In the genomic region with DNA sequence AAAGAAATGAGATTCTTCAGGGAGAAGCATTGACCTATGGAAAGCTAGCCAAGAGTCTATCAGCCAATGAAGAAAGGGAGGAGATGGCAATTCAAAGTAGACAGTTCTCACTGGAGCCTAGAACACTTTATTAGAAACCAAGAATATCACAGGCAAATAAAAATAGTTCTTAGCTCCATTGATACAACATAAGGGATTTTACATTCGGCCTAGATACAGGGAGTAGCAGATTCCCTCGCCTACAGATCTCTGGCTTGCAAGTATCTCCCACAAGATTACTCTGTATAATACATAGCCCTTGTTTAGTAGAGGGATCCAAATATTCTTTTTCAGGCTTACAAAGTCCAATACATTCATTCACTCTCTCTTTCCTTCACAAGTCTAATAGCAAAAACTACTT, we compare ENCODE assay signal across 29 mouse cellular contexts.
"Had no signal": no experiment of that assay in that cellular context is flagged by ENCODE, and none has a peak within 500 bp of the region (broad histone marks: within the 10 kb centered on the region; RNA-seq: fewer than 3 reads in every experiment).

No protein-coding gene starts in this region.

- DNase-seq: cerebellum, adult 2 months; cerebellum, adult 8-10 months; cerebellum, adult 9-10 months; cerebellum, adult 9-11 months; cerebellum, postnatal 10 days; cerebellum, postnatal 14 days; cerebellum, postnatal 25 days; cerebellum, postnatal 36 days; embryo, embryonic 11 days; forebrain, postnatal 0 days; gastrocnemius, adult 2 months; gastrocnemius, postnatal 10 days; gastrocnemius, postnatal 14 days; gastrocnemius, postnatal 25 days; gastrocnemius, postnatal 36 days; heart, adult 11 months; heart, adult 18-20 months; heart, adult 2 months had no signal

- H3K27me3 ChIP-seq: embryonic facial prominence, embryonic 12.5 days; embryonic facial prominence, embryonic 13.5 days; embryonic facial prominence, embryonic 15.5 days; forebrain, embryonic 12.5 days; forebrain, embryonic 13.5 days; forebrain, embryonic 15.5 days had no signal

- H3K9me3 ChIP-seq: embryonic facial prominence, embryonic 10.5 days; embryonic facial prominence, embryonic 12.5 days; embryonic facial prominence, embryonic 13.5 days; embryonic facial prominence, embryonic 15.5 days; forebrain, embryonic 10.5 days; forebrain, embryonic 12.5 days; forebrain, embryonic 13.5 days; forebrain, embryonic 15.5 days had no signal

- H3K4me2 ChIP-seq: embryonic facial prominence, embryonic 12.5 days; embryonic facial prominence, embryonic 13.5 days; embryonic facial prominence, embryonic 15.5 days; forebrain, embryonic 12.5 days; forebrain, embryonic 13.5 days; forebrain, embryonic 15.5 days had no signal

- H3K4me3 ChIP-seq: embryonic facial prominence, embryonic 10.5 days; embryonic facial prominence, embryonic 12.5 days; embryonic facial prominence, embryonic 13.5 days; embryonic facial prominence, embryonic 15.5 days; erythroblast, embryonic 14.5 days; forebrain, embryonic 10.5 days; forebrain, embryonic 12.5 days; forebrain, embryonic 13.5 days; forebrain, embryonic 15.5 days; gastrocnemius, adult 2 months; heart, adult 2 months had no signal

- H3K9ac ChIP-seq: embryonic facial prominence, embryonic 12.5 days; embryonic facial prominence, embryonic 13.5 days; embryonic facial prominence, embryonic 15.5 days; forebrain, embryonic 12.5 days; forebrain, embryonic 13.5 days; forebrain, embryonic 15.5 days; forebrain, postnatal 0 days had no signal

- ATAC-seq: forebrain, embryonic 13.5 days; forebrain, embryonic 14.5 days; forebrain, embryonic 15.5 days; forebrain, embryonic 16.5 days; forebrain, postnatal 0 days had no signal

- H3K27ac ChIP-seq: embryonic facial prominence, embryonic 10.5 days; embryonic facial prominence, embryonic 12.5 days; embryonic facial prominence, embryonic 13.5 days; embryonic facial prominence, embryonic 15.5 days; forebrain, embryonic 10.5 days; forebrain, embryonic 12.5 days; forebrain, embryonic 13.5 days; forebrain, embryonic 15.5 days; gastrocnemius, adult 2 months; heart, adult 2 months had no signal
